Mouse (Mus musculus) embryonic fibroblast, embryonic 13.5 days (primary cell): ENCODE measurements around the gene Plbd2.

ENCODE experiments used
- CTCF ChIP-seq: IDR thresholded peaks from 2 replicates; pipeline ENCODE4 v1.5.1; 2011; ENCODE audit warnings: mild to moderate bottlenecking, control low read depth, low read length, moderate library complexity, borderline replicate concordance; ENCODE audit not compliant: insufficient read depth
- POLR2A ChIP-seq: IDR thresholded peaks from 2 replicates; pipeline ENCODE4 v1.6.1; 2011; ENCODE audit warnings: low read depth, mild to moderate bottlenecking, control low read depth, low read length, moderate library complexity

DNA sequence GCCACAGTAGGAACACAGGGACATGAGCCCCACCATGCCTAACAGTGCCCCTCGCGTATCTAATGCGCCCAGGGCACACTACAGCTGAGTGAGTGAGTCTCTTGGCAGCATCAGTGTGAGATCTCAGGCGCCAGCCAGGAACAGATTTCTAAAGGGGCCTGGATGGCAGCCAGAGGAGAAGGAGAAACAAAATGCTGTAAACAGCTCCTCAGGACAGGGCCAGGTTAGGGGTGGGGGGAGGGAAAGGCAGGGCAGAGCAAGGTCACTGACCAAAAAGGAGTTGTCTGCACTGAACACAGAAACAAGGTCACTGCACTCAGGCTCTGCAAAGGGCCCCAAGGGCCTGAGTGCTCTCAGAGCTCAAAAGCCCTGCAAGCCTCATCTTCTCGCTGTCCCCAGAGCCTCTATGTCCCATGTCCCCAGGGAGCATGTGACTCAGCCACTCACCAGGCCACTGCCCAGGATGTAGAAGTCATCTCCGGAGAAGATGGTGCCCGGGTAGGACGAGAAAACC lies 12.7 kb downstream of the Plbd2 start:
- TF ChIP-seq CTCF (no peak), POLR2A (no peak)
